Mouse (Mus musculus): ENCODE measurements around the gene Bnc2. TPM values are rescaled to one million over a fixed set of nuclear protein-coding genes. Genes with fewer than 3 reads are reported as not detected.

The Bnc2 gene
- polyA plus RNA-seq, 1 experiment from 2014 or later, result 17.3 TPM

DNA sequence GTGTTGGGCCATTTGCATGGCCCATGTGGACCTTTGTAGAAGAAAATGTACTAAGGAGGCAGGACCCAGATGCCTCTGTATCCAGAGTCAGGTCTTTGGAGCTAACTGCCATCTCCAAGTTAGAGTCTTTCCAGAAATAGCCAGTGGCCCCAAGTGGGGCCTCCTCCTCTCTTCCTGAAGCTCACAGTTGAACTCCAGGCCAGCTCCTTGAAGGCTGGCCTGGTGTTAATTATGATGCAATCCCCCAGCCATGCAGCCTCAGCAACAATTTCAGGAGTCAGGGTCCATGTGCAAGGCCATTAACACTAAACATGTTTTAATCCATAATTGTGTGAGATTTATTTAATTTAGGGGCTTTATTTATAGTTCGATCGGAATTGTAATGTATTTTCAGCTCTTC lies 427.7 kb downstream of the Bnc2 start:
- ATAC-seq (ENCODE audit: insufficient number of reproducible peaks, low FRiP score, low TSS enrichment, low read depth), result no peak
- Histone ChIP-seq H3K36me3 (no peaks in the 10 kb centered on the region), H3K9ac (no peak overlapping the region), H3K9me3 (replicated peaks) (no peaks in the 10 kb centered on the region), H3K27me3 (no peaks in the 10 kb centered on the region), H3K4me1 (peaks cover 4% of the 10 kb centered on the region; the same call in 1 of the 2 replicates), H3K4me3 (replicated peaks) (no peak overlapping the region), H3K27ac (replicated peaks) (no peak overlapping the region), H3K4me2 (replicated peaks) (no peak overlapping the region)
- WGBS, result 68% methylated on average over 2 of the region's 2 CpGs

DNA sequence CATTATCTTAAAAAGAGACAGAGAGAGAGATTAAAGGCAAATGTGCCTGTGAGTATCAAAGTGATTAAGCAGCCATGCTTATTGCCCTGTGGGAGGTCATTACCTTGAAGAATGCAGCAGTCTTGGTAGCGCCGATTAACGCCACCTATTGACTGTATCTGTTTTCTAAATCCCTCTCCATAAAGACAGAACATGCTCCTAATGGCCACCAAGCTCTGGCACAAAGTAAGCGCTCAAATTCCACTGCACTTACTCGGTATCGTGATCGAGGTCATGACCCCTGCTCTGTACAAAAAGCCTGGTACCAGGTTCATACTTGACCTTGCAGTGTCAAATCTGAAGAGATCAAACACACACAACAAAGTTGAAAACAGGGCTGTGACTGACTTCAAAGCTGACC lies 442.7 kb downstream of the Bnc2 start:
- no peak overlapping the region for H3K27ac ChIP-seq (replicated peaks)
- 57% methylated on average over 7 of the region's 7 CpGs for WGBS
- H3K4me3 ChIP-seq (replicated peaks), result no peak overlapping the region
- H3K9ac ChIP-seq, result no peak overlapping the region
- no peaks in the 10 kb centered on the region for H3K9me3 ChIP-seq (replicated peaks)
- no peak for ATAC-seq (ENCODE audit: insufficient number of reproducible peaks, low FRiP score, low TSS enrichment, low read depth)
- H3K27me3 ChIP-seq, result no peaks in the 10 kb centered on the region
- H3K4me1 ChIP-seq, result no peaks in the 10 kb centered on the region
- no peaks in the 10 kb centered on the region for H3K36me3 ChIP-seq
- no peak overlapping the region for H3K4me2 ChIP-seq (replicated peaks)

DNA sequence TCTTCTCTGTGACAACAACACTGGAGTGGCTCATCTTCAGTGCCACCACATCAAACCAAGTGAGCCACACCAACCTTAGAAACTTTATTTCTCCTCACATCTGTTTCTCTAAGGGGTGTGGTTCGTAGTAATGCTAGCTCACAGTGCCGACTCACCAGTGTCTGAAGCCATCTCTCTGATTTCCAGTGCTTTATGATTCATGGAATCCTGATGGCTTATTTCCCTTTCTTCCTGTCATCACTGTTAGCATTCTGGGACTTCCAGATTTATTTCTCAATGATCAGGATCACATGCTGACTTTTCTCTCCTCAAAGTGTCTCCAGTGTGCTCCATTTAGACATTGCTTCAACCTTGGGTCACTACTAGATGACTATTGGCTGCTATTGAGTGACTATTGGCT lies 443.8 kb downstream of the Bnc2 start:
- H3K27ac ChIP-seq (replicated peaks), result no peak overlapping the region
- H3K4me2 ChIP-seq (replicated peaks), result no peak overlapping the region
- no peak overlapping the region for H3K4me3 ChIP-seq (replicated peaks)
- H3K9me3 ChIP-seq (replicated peaks), result no peaks in the 10 kb centered on the region
- no peaks in the 10 kb centered on the region for H3K4me1 ChIP-seq
- no peak for ATAC-seq (ENCODE audit: insufficient number of reproducible peaks, low FRiP score, low TSS enrichment, low read depth)
- no peaks in the 10 kb centered on the region for H3K36me3 ChIP-seq
- no peaks in the 10 kb centered on the region for H3K27me3 ChIP-seq
- H3K9ac ChIP-seq, result no peak overlapping the region
- 66% methylated on average over 2 of the region's 2 CpGs for WGBS

DNA sequence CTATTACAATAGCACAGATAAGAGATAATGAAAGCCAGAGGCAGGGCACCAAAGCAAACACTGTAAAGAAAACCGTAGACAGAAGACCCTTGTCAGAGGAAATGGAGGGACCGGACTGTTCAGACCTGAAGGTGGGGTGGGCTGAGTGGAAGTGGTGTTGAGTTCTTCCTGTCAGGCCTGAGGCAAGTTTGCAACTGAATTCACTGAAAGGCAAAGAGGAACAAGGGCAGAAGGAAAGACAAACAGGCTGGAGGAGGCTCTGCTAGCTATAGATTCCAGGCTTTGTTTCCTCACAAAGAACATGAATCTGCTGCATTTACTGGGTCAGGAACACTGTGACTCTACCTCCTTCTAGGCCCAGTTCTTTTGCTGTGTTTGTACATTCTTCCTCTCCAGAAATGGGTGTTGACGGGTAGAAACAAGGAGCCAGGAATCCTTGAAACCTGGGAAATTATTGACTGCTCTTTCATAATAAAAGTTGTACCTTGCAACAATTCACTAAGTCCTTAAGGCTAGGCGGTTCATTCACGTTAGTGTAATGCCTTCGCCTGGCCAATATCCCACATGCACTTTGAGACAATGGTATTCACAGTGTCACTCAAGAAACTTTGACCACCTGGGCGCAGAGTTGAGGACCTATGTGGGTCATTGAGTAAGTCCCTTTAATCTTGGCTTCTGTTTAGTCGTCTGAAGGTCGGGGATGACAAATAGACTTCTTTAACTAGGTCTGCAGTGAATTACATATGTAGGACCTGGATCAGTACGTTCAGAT lies 445.7 kb downstream of the Bnc2 start:
- Histone ChIP-seq H3K9me3 (replicated peaks) (no peaks in the 10 kb centered on the region), H3K9ac (no peak overlapping the region), H3K36me3 (no peaks in the 10 kb centered on the region), H3K27ac (replicated peaks) (no peak overlapping the region), H3K4me2 (replicated peaks) (no peak overlapping the region), H3K4me1 (no peaks in the 10 kb centered on the region), H3K4me3 (replicated peaks) (no peak overlapping the region), H3K27me3 (no peaks in the 10 kb centered on the region)
- no peak for ATAC-seq (ENCODE audit: insufficient number of reproducible peaks, low FRiP score, low TSS enrichment, low read depth)
- 68% methylated on average over 10 of the region's 10 CpGs for WGBS

DNA sequence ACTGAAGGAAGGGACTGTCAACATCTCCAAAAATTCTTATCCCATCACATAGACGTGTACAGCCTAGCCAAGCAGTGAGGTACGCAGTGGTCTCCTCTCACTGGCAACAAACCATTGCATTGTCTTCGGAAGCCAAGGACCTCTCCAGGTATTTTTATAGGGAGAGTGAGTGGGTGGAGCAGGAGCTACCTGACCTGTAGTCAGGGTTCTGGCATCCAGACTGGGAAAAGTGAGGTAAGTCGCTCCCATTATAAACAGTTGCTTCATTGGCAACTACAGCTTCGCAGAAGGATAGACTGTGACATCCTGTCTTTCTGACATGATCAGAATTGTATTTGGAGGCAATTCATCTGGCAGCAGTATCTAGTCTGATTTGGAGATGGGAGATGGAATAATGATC lies 446.5 kb downstream of the Bnc2 start:
- no peak for ATAC-seq (ENCODE audit: insufficient number of reproducible peaks, low FRiP score, low TSS enrichment, low read depth)
- Histone ChIP-seq H3K9me3 (replicated peaks) (no peaks in the 10 kb centered on the region), H3K36me3 (no peaks in the 10 kb centered on the region), H3K27me3 (no peaks in the 10 kb centered on the region), H3K4me1 (no peaks in the 10 kb centered on the region), H3K4me3 (replicated peaks) (no peak overlapping the region), H3K9ac (no peak overlapping the region), H3K27ac (replicated peaks) (no peak overlapping the region), H3K4me2 (replicated peaks) (no peak overlapping the region)
- 88% methylated on average over 5 of the region's 5 CpGs for WGBS

Other genes starting within 250 kb of the Bnc2 start
- 11.6 and 12.3 TPM in 2 replicates for gene Cntln, start 209.0 kb upstream of the Bnc2 start, polyA plus RNA-seq (2015; fragmentation: Nextera tagmentation; extraction: Ambion mirVana)